Mouse (Mus musculus): ENCODE measurements around the gene Eml1. TPM values are rescaled to one million over a fixed set of nuclear protein-coding genes. Genes with fewer than 3 reads are reported as not detected.

Gene Eml1
- total RNA-seq, 2 experiments from 2014 or later, result not detected

DNA sequence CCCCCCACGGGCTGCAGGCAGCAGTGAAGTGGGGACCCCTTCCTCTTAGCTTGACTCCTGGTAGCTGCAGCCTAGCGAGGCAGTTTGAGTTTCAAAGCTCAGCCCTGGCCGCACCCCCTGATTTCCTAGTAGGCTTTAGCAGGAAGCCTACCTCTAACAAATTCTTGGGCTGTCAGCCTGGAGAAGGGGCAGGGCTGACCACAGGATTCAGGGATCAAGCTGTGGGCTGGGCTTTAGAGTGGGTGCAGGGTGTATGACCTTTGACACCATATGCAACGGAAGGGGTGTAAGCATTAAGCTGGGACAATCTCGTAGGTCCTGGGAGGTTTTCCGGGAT, 640 bp downstream of the Eml1 start:
- no peak for ATAC-seq (replicated peaks; ENCODE audit: low FRiP score, poor library complexity, severe bottlenecking)

DNA sequence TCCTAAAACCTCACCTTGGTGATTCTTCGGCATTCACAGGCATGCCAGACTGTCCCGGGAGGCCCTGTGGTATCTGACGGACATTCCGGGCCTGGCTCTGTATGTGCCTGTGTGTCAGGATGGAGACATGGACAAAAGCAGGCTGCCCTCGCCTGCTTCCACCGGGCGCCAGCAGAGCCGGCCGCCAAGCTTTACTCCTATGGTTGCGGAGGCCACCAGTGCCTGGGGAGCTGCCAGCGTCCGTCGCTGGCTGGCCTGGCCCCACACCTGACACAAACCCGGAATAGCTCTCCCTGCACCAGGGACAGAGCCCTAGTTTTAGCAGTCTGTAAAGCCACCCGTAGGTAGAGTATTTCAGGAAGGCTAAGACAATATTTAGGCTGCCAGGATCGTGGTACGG, 1.5 kb downstream of the Eml1 start:
- no peak for ATAC-seq (replicated peaks; ENCODE audit: low FRiP score, poor library complexity, severe bottlenecking)

GRCm38 (mm10) chr12:108373611-108374010, 2.9 kb downstream of the Eml1 start:
- no peak for ATAC-seq (replicated peaks; ENCODE audit: low FRiP score, poor library complexity, severe bottlenecking)

GRCm38 (mm10) chr12:108374689-108375088, 3.9 kb downstream of the Eml1 start:
- no peak for ATAC-seq (replicated peaks; ENCODE audit: low FRiP score, poor library complexity, severe bottlenecking)

DNA sequence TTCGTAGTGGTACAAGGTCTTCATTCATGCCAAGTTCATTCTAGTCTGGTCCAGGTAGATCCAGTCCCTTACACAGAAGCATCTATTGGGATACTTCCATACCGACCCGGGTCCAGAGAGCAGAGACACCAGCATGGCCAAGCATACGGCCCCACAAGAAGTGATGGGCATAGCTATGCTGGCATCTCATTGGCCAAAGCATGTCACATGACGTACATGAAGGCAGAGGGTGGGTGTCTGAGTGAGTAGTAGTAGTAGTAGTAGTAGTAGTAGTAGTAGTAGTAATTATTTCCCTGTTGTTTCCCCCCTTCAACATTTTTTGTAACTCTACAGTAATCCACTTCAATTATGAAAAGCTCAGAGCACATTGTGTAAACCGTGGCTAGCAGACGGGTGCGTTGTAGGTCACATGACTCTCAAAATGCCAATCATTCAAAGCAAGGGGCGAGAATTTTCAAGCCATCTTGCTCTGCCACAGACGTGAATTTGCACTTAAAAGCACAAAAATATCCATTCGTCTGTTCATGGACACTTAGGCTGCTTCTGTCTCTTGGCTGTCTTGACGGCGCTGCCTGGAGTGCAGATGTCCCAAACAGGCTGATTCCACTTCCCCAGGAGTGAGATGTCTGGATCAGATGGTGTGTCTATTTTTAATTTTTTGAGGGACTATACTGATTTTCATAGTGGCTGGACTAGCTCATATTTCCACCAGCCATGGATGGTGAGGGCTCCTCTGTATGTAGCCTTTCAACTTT, 7.8 kb downstream of the Eml1 start:
- no peak for ATAC-seq (replicated peaks; ENCODE audit: low FRiP score, poor library complexity, severe bottlenecking)

DNA sequence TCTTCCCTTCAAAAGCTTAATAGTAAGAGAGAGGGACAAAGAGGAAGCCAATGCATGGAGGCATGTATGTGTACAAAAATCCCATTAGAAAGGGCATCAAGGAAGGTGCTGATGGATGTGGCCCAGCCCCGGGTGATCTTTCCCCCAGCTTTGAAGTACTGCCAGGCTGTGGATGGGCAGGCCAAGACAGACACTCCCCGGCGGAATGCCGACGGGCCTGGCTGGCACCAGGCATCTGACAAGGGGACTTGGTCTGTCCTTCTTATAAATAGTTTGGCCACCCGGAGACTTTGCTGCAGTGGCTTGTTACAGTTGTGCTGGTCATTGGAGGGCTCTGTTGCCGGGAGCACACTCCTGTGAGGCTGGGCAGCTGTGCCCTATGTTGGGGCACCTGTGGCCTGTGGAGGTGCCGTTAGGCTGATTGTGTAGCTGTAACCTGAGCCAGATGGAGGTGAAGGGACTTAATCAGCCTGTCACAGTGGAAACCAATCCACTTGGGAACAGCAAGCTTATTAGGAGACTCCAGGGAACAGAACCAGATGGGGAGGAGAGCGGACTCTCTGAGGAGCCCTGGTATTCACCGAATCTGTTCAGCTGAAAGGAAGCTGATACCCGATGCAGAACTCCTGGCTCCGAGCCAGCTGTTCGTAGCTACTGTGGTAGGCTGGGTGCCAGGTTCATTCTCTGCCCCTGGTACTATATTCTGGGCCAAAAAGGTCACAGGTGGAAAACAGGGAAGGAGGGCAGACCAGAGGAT, 15.9 kb downstream of the Eml1 start:
- no peak for ATAC-seq (replicated peaks; ENCODE audit: low FRiP score, poor library complexity, severe bottlenecking)

DNA sequence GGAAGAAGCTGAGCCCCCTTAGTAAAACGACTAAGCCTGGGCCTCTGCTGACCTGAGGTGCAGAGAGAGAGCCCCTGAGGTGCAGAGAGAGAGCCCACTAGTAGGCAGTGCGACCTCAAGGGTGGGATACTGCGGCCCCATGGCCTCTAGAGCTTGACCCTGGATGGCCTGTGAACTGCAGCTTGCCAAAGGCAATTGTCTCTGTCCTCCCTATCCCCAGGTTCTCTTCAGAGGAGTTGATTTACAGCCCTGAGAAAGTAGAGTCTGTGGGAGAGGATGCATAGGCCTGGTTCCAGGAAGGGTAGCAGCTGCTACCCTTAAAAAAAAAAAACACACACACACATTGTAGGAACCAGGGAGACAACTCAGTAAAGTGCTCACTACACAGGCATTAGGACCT, 19.0 kb downstream of the Eml1 start:
- ATAC-seq (replicated peaks; ENCODE audit: low FRiP score, poor library complexity, severe bottlenecking), result no peak

GRCm38 (mm10) chr12:108392254-108393044, 21.7 kb downstream of the Eml1 start:
- no peak for ATAC-seq (replicated peaks; ENCODE audit: low FRiP score, poor library complexity, severe bottlenecking)

DNA sequence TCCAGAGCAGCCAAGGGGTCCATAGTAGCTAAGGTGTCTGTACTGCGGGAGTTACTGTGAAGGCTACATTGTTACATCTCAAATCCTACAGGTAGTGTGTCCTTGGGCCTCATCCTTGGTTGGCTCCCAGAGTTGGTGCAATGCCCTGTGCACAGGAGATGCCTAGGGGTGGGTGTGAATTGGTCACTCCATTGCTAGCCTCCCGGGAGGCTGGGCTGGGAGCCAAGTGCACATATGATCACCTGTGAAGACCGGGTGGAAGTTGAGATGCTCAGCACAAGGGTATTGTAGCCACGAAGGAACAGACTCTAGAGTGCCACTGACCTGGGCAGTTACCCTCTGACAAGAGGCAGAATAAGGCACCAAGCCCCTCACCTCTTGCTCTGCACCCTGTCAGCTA, 22.3 kb downstream of the Eml1 start:
- no peak for ATAC-seq (replicated peaks; ENCODE audit: low FRiP score, poor library complexity, severe bottlenecking)

GRCm38 (mm10) chr12:108393637-108394036, 22.9 kb downstream of the Eml1 start:
- no peak for ATAC-seq (replicated peaks; ENCODE audit: low FRiP score, poor library complexity, severe bottlenecking)

DNA sequence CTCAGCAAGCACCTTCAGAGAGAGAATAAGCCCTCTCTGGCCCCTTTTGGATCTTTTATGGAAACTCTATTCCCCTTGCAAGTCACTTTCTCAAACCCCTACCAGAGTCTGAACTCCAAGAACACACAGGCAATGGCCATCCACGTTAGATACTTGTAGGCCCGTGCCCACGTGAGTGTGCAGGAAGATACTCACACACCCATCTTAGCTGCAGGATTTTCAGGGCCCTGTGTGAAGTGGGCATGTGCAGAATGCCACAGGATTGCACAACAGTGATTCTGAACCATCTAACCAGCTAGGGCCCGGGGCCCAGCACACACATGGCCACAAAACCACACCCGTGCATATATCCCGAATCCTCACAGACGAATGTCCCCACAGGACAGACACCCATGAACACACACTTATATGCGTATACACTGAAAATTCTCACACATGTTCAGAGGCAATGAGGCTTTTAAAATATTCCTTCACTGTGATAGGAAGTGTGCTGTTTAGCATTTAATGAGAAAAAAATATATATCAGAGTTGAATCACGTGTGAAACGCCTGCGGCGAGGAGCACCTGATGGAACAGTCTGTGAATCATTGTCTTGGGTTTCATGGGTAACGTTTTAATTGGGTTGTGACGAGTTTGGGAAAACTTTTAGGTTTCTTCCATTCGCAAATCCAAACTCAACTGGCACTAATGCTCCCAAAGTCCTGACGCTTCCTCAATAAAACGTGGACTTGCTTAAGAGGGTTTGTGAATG, 24.0 kb downstream of the Eml1 start:
- no peak for ATAC-seq (replicated peaks; ENCODE audit: low FRiP score, poor library complexity, severe bottlenecking)

- ATAC-seq (replicated peaks; ENCODE audit: low FRiP score, poor library complexity, severe bottlenecking), result no peak
Measured at GRCm38 (mm10) chr12:108395285-108395660, 24.5 kb downstream of the Eml1 start.

GRCm38 (mm10) chr12:108396081-108396947, 25.6 kb downstream of the Eml1 start:
- no peak for ATAC-seq (replicated peaks; ENCODE audit: low FRiP score, poor library complexity, severe bottlenecking)

DNA sequence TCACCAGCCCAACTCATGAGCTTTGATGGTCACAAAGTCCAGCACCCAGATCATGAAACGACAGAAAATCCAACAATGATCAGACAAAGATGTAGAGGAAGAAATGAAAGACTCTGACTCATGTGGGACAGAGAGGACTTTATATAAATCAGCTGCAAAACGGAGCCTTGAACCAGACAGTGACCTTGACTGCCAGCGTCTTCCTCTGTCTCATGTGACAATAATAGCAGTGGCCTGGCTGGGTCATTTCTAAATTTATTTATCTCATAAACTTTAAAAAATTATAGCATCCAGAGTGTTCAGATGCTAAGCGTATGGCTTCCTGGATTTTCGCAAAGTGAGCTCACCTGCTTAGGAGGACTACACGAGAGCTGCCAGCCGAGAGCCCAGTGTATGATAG, 27.9 kb downstream of the Eml1 start:
- ATAC-seq (replicated peaks; ENCODE audit: low FRiP score, poor library complexity, severe bottlenecking), result no peak

DNA sequence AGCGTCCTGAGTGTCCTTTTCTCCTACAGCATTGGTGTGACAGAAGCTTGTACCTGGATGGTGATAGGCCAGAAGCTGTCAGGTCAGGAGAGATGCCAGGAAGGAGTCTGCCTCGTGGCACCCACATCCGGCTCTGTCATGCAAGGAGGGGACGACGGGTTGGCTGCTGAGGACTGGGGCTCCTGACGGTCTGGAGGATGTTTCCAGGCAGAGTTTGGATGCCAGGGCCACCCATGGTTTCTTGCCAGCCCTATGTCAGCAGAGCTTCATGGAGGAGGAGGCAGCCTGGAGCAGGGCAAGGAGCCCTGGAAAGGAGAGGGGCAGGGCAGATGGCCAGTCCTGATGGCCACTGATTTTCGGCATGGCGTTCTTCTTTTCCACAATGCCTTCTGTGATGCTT, 28.4 kb downstream of the Eml1 start:
- ATAC-seq (replicated peaks; ENCODE audit: low FRiP score, poor library complexity, severe bottlenecking), result no peak

DNA sequence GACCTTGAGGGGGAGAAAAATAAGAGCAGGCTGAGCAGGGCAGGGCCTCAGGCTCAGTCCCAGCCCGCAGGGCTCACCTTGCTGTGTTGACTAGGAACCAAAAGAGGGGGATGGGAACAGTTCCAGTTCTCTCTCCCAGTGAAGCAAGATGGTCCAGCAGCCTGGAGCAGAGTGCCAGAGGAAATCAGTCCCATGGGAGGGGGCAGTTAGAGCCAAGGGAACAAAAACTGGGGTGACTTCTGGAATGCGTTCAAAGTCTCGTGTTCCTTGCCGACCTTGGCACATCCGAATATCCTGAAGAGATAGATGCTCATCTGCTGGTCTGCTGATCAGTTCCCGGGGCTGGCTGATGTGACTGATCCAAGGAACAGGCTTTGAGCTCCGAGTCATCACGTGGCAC, 30.2 kb downstream of the Eml1 start:
- no peak for ATAC-seq (replicated peaks; ENCODE audit: low FRiP score, poor library complexity, severe bottlenecking)

- no peak for ATAC-seq (replicated peaks; ENCODE audit: low FRiP score, poor library complexity, severe bottlenecking)
Measured at GRCm38 (mm10) chr12:108403957-108404356, 33.2 kb downstream of the Eml1 start.

- no peak for ATAC-seq (replicated peaks; ENCODE audit: low FRiP score, poor library complexity, severe bottlenecking)
Measured at GRCm38 (mm10) chr12:108409100-108409499, 38.3 kb downstream of the Eml1 start.

Data from erythroblast, adult 5-6 weeks (primary cell).